Mouse (Mus musculus) midbrain, embryonic 16.5 days (tissue): ENCODE measurements at regions not wholly inside any gene's neighbourhood (a gene's known extent, or its start where the extent isn't known, plus 50 kb on each side); places are given as distances from the start of the nearest gene placed in this dataset.

ENCODE experiments used
- ATAC-seq: fragments of 200-750 bp; cut with Nextera tagmentation; 2 replicates; pipeline ENCODE4 v1.8.0; 2017; ENCODE audit warnings: moderate TSS enrichment
- H3K27ac ChIP-seq: fragments of 300-500 bp; sonication (generic); 2 replicates; pipeline ENCODE4 v1.5.1; 2014; ENCODE audit warnings: mild to moderate bottlenecking, low read length, mixed read lengths
- H3K27me3 ChIP-seq: fragments of 300-500 bp; sonication (generic); 2 replicates; pipeline ENCODE4 v1.6.1; 2014; ENCODE audit warnings: low read depth, low read length, mixed read lengths; ENCODE audit not compliant: control insufficient read depth, insufficient read depth
- H3K36me3 ChIP-seq: fragments of 300-500 bp; sonication (generic); 2 replicates; pipeline ENCODE4 v1.6.1; 2014; ENCODE audit warnings: mild to moderate bottlenecking, low read length, moderate library complexity, mixed read lengths; ENCODE audit not compliant: control insufficient read depth, insufficient read depth
- H3K4me1 ChIP-seq: fragments of 300-500 bp; sonication (generic); 2 replicates; pipeline ENCODE4 v1.6.1; 2014; ENCODE audit warnings: mild to moderate bottlenecking, low read length, mixed read lengths; ENCODE audit not compliant: control insufficient read depth, insufficient read depth
- H3K4me2 ChIP-seq: fragments of 300-500 bp; sonication (generic); 2 replicates; pipeline ENCODE4 v1.6.1; 2014; ENCODE audit warnings: mild to moderate bottlenecking, low read length, mixed read lengths
- H3K4me3 ChIP-seq: fragments of 300-500 bp; sonication (generic); 2 replicates; pipeline ENCODE4 v1.5.1; 2014; ENCODE audit warnings: low read depth, mild to moderate bottlenecking, low read length, moderate library complexity, mixed read lengths
- H3K9ac ChIP-seq: fragments of 300-500 bp; sonication (generic); 2 replicates; pipeline ENCODE4 v1.6.1; 2014; ENCODE audit warnings: low read depth, low read length, mixed read lengths
- H3K9me3 ChIP-seq: fragments of 300-500 bp; sonication (generic); replicated peaks from 2 replicates; pipeline ENCODE4 v1.6.1; 2014; ENCODE audit warnings: mild to moderate bottlenecking, low read length, mixed read lengths; ENCODE audit not compliant: control insufficient read depth, poor library complexity, severe bottlenecking
- WGBS: fragments of 180-500 bp; shearing (Covaris S2); extraction: QIAGEN DNeasy Blood & Tissue Kit; methylation state at CpG from one replicate; pipeline ENCODE4 v1.1.7; 2014; 5-methylcytosine and 5-hydroxymethylcytosine counted together

DNA sequence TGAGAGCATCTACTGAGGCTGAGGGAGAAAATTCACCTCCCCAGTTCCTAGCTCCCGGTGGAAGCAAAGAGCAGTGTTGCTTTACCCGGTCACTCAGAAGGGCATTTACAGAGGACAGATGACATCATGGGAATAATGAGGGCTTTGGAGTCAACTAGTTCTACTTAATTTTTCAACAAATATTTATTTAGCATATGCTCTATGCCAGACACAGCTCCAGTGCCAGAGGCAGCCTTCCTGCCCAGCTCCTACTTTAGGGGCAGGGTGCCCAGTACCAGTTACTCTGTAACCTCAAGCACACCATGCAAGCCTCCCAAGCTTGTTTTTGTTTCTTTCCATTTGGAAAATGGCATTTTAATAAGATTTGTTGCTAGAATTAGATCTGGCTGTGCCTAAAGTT lies 240.1 kb upstream of the Trib2 start:
- H3K4me3 ChIP-seq, result no peak overlapping the region
- no peaks in the 10 kb centered on the region for H3K36me3 ChIP-seq
- no peaks in the 10 kb centered on the region for H3K27me3 ChIP-seq
- WGBS, result 82% methylated on average over 2 of the region's 2 CpGs
- H3K9me3 ChIP-seq, result no peaks in the 10 kb centered on the region
- H3K9ac ChIP-seq, result no peak overlapping the region
- H3K27ac ChIP-seq, result no peak overlapping the region
- no peak overlapping the region for H3K4me2 ChIP-seq
- ATAC-seq, result no peak
- no peaks in the 10 kb centered on the region for H3K4me1 ChIP-seq

DNA sequence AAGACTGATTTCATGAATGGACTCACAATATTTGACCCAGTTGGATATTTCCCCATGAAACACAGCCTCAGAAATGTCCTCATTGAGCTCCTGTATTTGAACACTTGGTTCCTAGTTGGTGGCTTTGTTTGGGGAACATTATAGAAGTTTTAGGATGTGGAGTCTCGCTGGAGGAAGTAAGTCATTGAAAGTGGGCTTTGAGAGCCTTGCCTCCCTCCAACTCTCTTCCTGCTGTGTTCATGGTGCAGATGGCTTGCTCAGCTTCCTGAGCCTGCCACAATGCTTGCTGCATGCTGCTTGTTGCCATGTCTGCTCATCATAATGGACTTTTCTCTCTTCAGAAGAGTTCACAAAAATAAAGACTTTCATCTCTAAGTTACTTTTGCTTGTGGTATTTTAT lies 239.5 kb upstream of the Trib2 start:
- WGBS, result 75% methylated on average over 1 of the region's 1 CpGs
- Histone ChIP-seq H3K36me3 (no peaks in the 10 kb centered on the region), H3K9ac (no peak overlapping the region), H3K4me2 (no peak overlapping the region), H3K27me3 (no peaks in the 10 kb centered on the region), H3K27ac (no peak overlapping the region), H3K4me1 (no peaks in the 10 kb centered on the region), H3K9me3 (no peaks in the 10 kb centered on the region), H3K4me3 (no peak overlapping the region)
- ATAC-seq, result no peak

DNA sequence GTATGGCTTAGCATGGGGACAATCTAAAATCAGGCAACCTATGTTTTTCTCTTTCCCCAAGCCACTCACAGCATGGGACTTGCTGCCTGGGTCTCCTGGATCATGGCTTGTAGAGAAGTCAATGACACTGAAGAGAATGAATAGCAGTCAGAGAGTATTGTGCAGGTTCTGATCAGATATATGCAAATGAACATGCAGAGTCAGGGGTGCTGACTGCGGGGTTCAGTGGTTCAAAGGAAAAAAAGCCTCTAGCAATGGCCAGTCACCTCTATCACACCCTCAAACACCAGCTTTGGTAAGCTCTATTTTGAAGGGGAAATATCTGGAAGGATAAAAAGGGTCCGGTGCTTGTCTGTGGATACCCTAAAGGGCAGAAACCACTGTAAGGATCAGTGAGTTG lies 237.9 kb upstream of the Trib2 start:
- H3K27ac ChIP-seq, result no peak overlapping the region
- no peak overlapping the region for H3K9ac ChIP-seq
- 0 out of 2 replicates have a peak, but pooled peaks cover 1% of the 10 kb centered on the region for H3K4me1 ChIP-seq
- H3K4me3 ChIP-seq, result no peak overlapping the region
- H3K4me2 ChIP-seq, result no peak overlapping the region
- no peaks in the 10 kb centered on the region for H3K36me3 ChIP-seq
- no peak for ATAC-seq
- 69% methylated on average over 2 of the region's 2 CpGs for WGBS
- no peaks in the 10 kb centered on the region for H3K27me3 ChIP-seq
- no peaks in the 10 kb centered on the region for H3K9me3 ChIP-seq

DNA sequence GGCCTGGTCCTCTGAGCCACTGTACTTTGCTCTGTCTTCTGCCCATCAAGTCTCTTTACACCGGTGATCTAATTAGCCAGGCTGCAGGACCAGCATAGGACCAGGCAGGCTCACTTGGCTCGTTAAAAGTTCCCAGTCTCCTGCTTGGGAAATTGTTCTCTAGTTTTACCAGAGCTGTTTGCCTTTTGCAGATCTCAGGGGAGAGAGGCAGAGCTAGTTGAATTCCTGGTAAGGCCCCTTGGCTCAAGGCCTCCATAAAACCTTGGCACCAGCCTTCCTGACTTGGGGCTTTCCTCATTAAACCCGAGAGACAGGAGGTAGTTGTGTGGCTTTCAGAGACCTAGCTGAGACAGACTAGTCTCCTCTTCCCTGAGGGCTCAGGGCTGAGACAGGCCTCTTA lies 237.0 kb upstream of the Trib2 start:
- H3K27me3 ChIP-seq, result no peaks in the 10 kb centered on the region
- no peak overlapping the region for H3K27ac ChIP-seq
- no peaks in the 10 kb centered on the region for H3K9me3 ChIP-seq
- H3K9ac ChIP-seq, result no peak overlapping the region
- no peak overlapping the region for H3K4me3 ChIP-seq
- 0 out of 2 replicates have a peak, but pooled peaks cover 2% of the 10 kb centered on the region for H3K4me1 ChIP-seq
- H3K4me2 ChIP-seq, result no peak overlapping the region
- ATAC-seq, result no peak
- H3K36me3 ChIP-seq, result no peaks in the 10 kb centered on the region
- WGBS, result 66% methylated on average over 3 of the region's 3 CpGs

DNA sequence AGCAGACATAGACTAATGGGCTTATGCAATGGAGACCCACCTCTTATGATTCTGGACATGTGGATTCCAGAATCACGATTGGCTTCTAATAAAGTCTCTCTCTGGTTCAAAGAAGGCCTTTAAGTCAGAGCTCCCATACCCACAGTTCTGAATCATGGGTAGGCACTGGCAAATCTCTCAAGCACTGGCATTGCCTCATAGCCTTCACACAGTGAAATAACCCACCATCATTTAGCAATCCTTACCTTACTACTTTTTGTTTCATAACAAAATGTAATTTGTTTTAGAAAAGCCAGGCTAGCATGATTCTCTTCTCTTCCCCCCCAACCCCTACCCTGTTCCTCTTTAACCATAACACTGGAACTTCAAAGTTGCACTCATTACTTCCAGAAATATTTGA lies 236.3 kb upstream of the Trib2 start:
- 74% methylated on average over 1 of the region's 1 CpGs for WGBS
- H3K27ac ChIP-seq, result no peak overlapping the region
- no peak overlapping the region for H3K4me3 ChIP-seq
- no peak overlapping the region for H3K4me2 ChIP-seq
- H3K9ac ChIP-seq, result no peak overlapping the region
- 0 out of 2 replicates have a peak, but pooled peaks cover 2% of the 10 kb centered on the region for H3K4me1 ChIP-seq
- H3K36me3 ChIP-seq, result no peaks in the 10 kb centered on the region
- H3K27me3 ChIP-seq, result no peaks in the 10 kb centered on the region
- no peaks in the 10 kb centered on the region for H3K9me3 ChIP-seq
- ATAC-seq, result no peak

DNA sequence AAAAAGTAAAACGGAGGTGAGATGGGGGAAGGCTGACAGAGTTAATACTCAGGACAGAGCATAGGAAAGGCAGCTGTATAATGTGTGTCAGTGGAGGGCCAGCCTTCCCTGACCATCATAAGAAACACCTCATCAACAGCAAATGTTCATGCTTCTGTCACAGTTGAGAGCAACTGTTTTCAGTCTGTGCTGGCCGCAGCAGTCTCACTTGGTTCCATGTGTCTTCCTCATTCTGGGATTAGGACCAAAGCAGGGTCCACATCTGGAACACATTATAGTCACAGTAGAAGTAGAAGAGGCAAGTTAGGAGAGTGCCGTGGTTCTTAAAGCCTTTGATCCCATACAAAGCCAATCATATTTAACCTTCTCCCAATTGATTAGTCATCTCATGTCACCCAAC lies 235.6 kb upstream of the Trib2 start:
- WGBS, result 84% methylated on average over 3 of the region's 3 CpGs
- H3K36me3 ChIP-seq, result no peaks in the 10 kb centered on the region
- no peak for ATAC-seq

DNA sequence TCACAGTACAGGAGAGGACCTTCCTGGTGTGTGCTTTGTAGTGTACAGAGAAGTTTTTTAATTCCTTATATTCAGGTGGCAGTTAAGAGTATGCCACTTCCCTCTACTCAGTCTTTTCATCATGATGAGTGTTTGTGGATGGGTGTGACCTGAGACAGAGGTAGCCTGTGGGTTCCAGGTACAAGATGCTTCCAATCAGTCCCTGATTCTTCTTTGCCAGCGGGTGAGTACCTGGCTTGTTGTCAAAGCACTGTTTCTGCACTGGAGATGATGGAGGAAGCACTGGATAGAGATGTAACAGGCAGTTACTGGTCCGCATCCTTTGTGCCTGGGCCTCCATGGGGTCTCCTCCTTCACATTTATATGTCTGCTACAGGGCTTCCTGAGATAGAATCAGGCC lies 234.7 kb upstream of the Trib2 start:
- 88% methylated on average over 2 of the region's 2 CpGs for WGBS
- ATAC-seq, result no peak
- no peak overlapping the region for H3K4me3 ChIP-seq
- no peaks in the 10 kb centered on the region for H3K9me3 ChIP-seq
- no peaks in the 10 kb centered on the region for H3K27me3 ChIP-seq
- no peak overlapping the region for H3K4me2 ChIP-seq
- H3K27ac ChIP-seq, result no peak overlapping the region
- H3K36me3 ChIP-seq, result no peaks in the 10 kb centered on the region
- H3K4me1 ChIP-seq, result 0 out of 2 replicates have a peak, but pooled peaks cover 2% of the 10 kb centered on the region
- H3K9ac ChIP-seq, result no peak overlapping the region

More for the DNA sequence above, 235.6 kb upstream of the Trib2 start:
- no peak overlapping the region for H3K4me2 ChIP-seq
- H3K4me1 ChIP-seq, result 0 out of 2 replicates have a peak, but pooled peaks cover 2% of the 10 kb centered on the region
- H3K9me3 ChIP-seq, result no peaks in the 10 kb centered on the region
- no peak overlapping the region for H3K9ac ChIP-seq
- no peak overlapping the region for H3K27ac ChIP-seq
- no peak overlapping the region for H3K4me3 ChIP-seq
- no peaks in the 10 kb centered on the region for H3K27me3 ChIP-seq

DNA sequence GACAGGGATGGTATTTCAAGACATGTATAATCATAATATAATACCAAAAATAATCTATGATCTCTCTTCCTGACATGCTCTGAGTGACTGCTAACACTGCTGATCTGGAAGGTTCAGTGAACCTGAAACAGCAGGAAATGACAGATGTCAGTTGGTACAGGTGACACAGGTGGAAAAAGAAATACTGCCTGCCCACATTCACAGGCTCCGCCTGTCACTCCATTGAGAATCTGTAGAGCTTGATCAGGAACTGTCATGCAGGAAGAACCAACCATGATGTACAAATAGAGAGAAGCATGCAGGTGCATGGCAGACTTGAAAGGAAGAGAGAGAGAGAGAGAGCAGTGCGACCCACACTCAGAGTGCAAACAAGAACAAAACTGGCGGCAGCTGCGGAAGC lies 232.8 kb upstream of the Trib2 start:
- no peak overlapping the region for H3K4me3 ChIP-seq
- WGBS, result 66% methylated on average over 4 of the region's 4 CpGs

DNA sequence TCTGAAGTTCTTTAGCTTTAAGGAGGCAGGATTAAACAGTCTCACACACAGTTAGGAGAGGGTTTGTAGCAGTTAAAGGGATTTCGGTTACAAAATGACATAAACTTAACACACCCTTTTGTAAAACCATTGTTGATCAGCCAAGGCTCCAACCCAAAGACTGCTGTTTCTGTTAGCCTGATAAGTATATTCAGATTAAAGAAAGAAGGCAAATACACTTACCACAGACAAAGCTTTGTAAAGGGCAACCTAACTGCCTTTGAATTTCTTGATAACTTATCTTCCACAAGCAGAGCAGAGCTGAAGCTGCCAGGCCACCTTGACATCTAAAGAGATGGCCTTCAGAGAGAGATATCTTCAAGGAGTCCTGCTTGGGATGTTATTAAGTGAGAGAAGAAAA lies 229.9 kb upstream of the Trib2 start:
- 0 out of 2 replicates have a peak, but pooled peaks cover 2% of the 10 kb centered on the region for H3K4me1 ChIP-seq
- H3K4me3 ChIP-seq, result no peak overlapping the region
- H3K9me3 ChIP-seq, result no peaks in the 10 kb centered on the region
- no peak overlapping the region for H3K9ac ChIP-seq
- H3K27me3 ChIP-seq, result no peaks in the 10 kb centered on the region
- no peak overlapping the region for H3K27ac ChIP-seq
- 82% methylated on average over 1 of the region's 1 CpGs for WGBS
- H3K36me3 ChIP-seq, result no peaks in the 10 kb centered on the region
- no peak for ATAC-seq
- H3K4me2 ChIP-seq, result no peak overlapping the region

More for the DNA sequence above, 232.8 kb upstream of the Trib2 start:
- no peaks in the 10 kb centered on the region for H3K36me3 ChIP-seq
- H3K4me1 ChIP-seq, result 0 out of 2 replicates have a peak, but pooled peaks cover 2% of the 10 kb centered on the region
- no peaks in the 10 kb centered on the region for H3K9me3 ChIP-seq
- H3K27ac ChIP-seq, result no peak overlapping the region
- ATAC-seq, result no peak
- no peak overlapping the region for H3K9ac ChIP-seq
- no peaks in the 10 kb centered on the region for H3K27me3 ChIP-seq
- H3K4me2 ChIP-seq, result no peak overlapping the region
